Mouse (Mus musculus) macrophage (primary cell): ENCODE measurements around the gene AW146154. TPM values are rescaled to one million over a fixed set of nuclear protein-coding genes. Genes with fewer than 3 reads are reported as not detected.
A peak's percentile ranks its signal among the peaks of the same experiment; 100 is the strongest.
"Not testable (repeated sequence)": the region's sequence is repeated elsewhere in the genome, so short reads cannot be mapped to it uniquely, and the experiment has no call there.

Experiments used
- H3K27ac ChIP-seq: fragments of 350-480 bp; formaldehyde crosslinking; 2 replicates; pipeline ENCODE4 v1.9.0; 2021
- H3K36me3 ChIP-seq: fragments of 350-480 bp; formaldehyde crosslinking; 2 replicates; pipeline ENCODE4 v1.9.0; 2021; ENCODE audit errors: inconsistent target
- H3K4me3 ChIP-seq: fragments of 350-480 bp; formaldehyde crosslinking; 2 replicates; pipeline ENCODE4 v1.9.0; 2021; ENCODE audit errors: inconsistent target
- H3K79me2 ChIP-seq: fragments of 350-480 bp; formaldehyde crosslinking; 2 replicates; pipeline ENCODE4 v1.9.0; 2021; ENCODE audit errors: inconsistent target
- WGBS: methylation state at CpG from one replicate; pipeline ENCODE4 v1.1.7; 2026; ENCODE audit warnings: inconsistent platforms; ENCODE audit not compliant: missing documents; 5-methylcytosine and 5-hydroxymethylcytosine counted together
- polyA plus RNA-seq: library from polyadenylated mRNA; stranded (reverse); fragments of 250-400 nt; gene quantifications from 3 replicates; pipeline ENCODE4 v1.2.4, GENCODE M21; 2018; ENCODE audit warnings: inconsistent platforms
- total RNA-seq, 78 experiments: library from RNA; depleted of rRNA; stranded (reverse); fragments of 250-400 nt; gene quantifications; 1 replicate in 9 of 78; 2 replicates in 24 of 78; 3 replicates in 43 of 78; 4 replicates in 2 of 78; pipeline ENCODE4 v1.2.4; 2018; ENCODE audit warnings: inconsistent platforms in 56 of 78

The AW146154 gene
- total RNA-seq (2018; cell fraction: chromatin; rRNA removed) = 10 to 100 TPM in 25 of 26 experiments, 1 to 10 TPM in 1; 9.6 to 71.3 (median 26.3) TPM
- total RNA-seq (2018; cell fraction: cytosol; rRNA removed) = 1 to 10 TPM; 2.0 to 7.4 (median 4.7) TPM
- total RNA-seq (2018; cell fraction: nucleus; rRNA removed) = 10 to 100 TPM in 19 of 26 experiments, 1 to 10 TPM in 7; 4.5 to 47.7 (median 18.6) TPM
- 4.4 to 8.1 TPM (median 5.5 TPM) in 3 replicates for polyA plus RNA-seq

DNA sequence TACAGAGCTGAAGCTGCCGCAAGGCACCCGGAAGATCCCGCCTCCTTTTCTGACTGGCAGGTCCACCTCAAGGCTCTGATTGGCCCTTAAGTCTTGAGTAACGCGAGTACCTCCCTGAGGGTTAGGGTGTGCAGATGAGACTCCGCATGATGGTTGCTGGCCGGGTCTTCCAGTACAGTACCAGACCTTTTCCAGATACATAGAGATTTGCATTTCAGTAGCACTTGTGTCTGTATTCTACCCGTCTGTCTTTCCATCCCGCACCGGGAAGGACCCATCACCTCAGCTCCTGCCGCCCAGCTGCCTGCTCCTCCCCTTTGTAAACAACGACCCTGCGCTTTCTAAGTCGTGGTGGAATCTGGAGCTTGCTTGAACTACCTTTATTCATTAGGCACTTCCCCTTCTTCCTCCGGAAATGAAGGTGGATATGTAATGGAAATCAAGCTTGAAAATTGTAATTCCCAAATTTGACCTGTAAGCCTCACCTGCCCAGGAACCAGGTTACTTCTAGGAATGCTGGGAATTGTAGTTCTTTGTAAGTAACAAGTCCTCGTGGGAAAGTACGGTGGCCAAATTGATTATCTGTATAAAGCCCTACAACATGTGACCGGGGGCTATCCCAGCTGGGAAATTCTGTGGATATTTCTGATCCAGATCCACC, at the start of gene AW146154, which contains the start of gene Gm20449:
Gene AW146154 (minus strand): TSS at position 502 of the 661 bp plus-strand sequence.
Gene Gm20449 (minus strand): TSS at position 29 of the 661 bp plus-strand sequence.
- H3K79me2 ChIP-seq = peaks cover 7% of the 10 kb centered on the region; the same call in 1 of the 2 replicates
- 1% methylated on average over 17 of the region's 18 CpGs for WGBS
- H3K27ac ChIP-seq = peak within 1 kb of the TSS; percentile 25

GRCm38 (mm10) chr7:41512672-41513071, 13.0 kb upstream of the AW146154 start:
- no peaks in the 10 kb centered on the region for H3K36me3 ChIP-seq
- no peak overlapping the region for H3K27ac ChIP-seq
- 100% methylated on average over 3 of the region's 3 CpGs for WGBS
- no peak overlapping the region for H3K4me3 ChIP-seq
- H3K79me2 ChIP-seq = no peaks in the 10 kb centered on the region

More for the DNA sequence above, at the start of gene AW146154, which contains the start of gene Gm20449:
- H3K4me3 ChIP-seq = peak within 1 kb of the TSS; percentile 83
- H3K36me3 ChIP-seq = no peaks in the 10 kb centered on the region

DNA sequence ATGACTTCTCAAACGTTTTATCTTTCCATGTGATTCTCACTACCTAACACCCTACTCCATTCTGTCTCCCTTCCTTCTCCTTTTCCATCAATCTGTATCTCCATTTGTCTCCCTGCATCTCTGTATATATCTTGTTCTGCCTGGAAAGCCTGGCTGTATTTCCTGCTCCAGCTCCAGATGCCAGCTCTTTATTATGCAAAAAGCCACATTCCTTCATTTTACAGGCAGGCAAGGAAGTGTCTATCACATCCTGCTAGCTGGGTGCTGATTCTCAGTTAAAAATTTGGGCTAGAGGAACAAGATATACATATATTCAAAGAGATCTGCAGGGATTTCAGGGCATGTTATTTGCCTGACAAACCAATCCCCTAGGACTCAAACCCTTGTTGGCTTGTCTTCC, 12.5 kb upstream of the AW146154 start:
- Histone ChIP-seq H3K36me3 (no peaks in the 10 kb centered on the region), H3K4me3 (no peak overlapping the region)

DNA sequence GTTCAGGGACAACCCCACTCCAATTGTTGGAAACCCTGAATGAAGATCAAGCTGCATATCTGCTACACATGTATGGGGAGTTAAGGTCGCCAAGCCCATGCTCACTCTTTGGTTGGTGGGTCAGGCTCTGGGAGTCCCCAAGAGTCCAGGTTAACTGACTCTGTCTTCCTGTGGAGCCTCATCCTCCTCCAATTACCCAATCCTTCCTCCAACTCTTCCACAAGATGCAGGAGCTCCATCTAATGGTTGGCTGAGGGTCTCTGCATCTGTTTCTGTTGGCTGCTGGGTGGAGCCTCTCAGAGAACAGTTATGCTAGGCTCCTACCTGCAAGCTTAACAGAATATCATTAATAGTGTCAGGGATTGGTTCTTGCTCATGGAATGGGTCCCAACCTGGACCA, 2.7 kb upstream of the AW146154 start:
- H3K27ac ChIP-seq = no peak overlapping the region
- H3K36me3 ChIP-seq = no peaks in the 10 kb centered on the region
- no peak overlapping the region for H3K4me3 ChIP-seq
- 63% methylated on average over 1 of the region's 1 CpGs for WGBS
- H3K79me2 ChIP-seq = peaks cover 7% of the 10 kb centered on the region; the same call in 1 of the 2 replicates

More for the DNA sequence above, 12.5 kb upstream of the AW146154 start:
- Histone ChIP-seq H3K79me2 (no peaks in the 10 kb centered on the region), H3K27ac (no peak overlapping the region)
- WGBS = 42% methylated on average over 1 of the region's 1 CpGs

GRCm38 (mm10) chr7:41500151-41500934, 653 bp upstream of the AW146154 start:
- H3K27ac ChIP-seq = no peak overlapping the region
- H3K79me2 ChIP-seq = peaks cover 7% of the 10 kb centered on the region; the same call in 1 of the 2 replicates
- no peaks in the 10 kb centered on the region for H3K36me3 ChIP-seq
- H3K4me3 ChIP-seq = peak overlapping the region; percentile 83
- WGBS = 13% methylated on average over 22 of the region's 22 CpGs

- not testable (repeated sequence) for H3K79me2 ChIP-seq, H3K36me3 ChIP-seq
- WGBS = 0% methylated on average over 6 of the region's 6 CpGs
- peak overlapping the region; percentile 25 for H3K27ac ChIP-seq
- peak overlapping the region; percentile 83 for H3K4me3 ChIP-seq
Measured at GRCm38 (mm10) chr7:41499018-41499388, 687 bp downstream of the AW146154 start.

GRCm38 (mm10) chr7:41498464-41498863, 1.2 kb downstream of the AW146154 start:
- H3K79me2 ChIP-seq, H3K27ac ChIP-seq, H3K36me3 ChIP-seq: not testable (repeated sequence)
- WGBS = 64% methylated on average over 2 of the region's 4 CpGs
- H3K4me3 ChIP-seq = peak overlapping the region; percentile 83

DNA sequence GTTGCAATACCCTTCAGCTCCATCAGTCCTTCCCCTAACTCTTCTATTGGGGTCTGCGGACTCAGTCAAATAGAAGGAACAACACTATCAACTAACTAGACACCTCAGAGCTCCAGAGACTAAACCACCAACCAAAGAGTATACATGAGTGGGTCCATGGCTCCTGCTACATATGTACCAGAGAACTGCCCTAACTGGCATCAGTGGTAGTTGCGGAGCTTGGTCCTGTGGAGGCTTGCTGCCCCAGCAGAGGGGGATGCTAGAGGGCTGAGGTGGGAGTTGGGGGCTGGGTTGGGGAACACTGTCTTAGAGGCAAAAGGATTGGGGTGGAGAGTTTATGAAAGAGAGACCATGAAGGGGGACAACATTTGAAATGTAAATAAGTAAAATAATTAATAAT, 1.8 kb downstream of the AW146154 start:
- 92% methylated on average over 2 of the region's 2 CpGs for WGBS
- no peak overlapping the region for H3K4me3 ChIP-seq
- H3K79me2 ChIP-seq = peaks cover 7% of the 10 kb centered on the region; the same call in 1 of the 2 replicates
- H3K36me3 ChIP-seq = no peaks in the 10 kb centered on the region
- no peak overlapping the region for H3K27ac ChIP-seq

DNA sequence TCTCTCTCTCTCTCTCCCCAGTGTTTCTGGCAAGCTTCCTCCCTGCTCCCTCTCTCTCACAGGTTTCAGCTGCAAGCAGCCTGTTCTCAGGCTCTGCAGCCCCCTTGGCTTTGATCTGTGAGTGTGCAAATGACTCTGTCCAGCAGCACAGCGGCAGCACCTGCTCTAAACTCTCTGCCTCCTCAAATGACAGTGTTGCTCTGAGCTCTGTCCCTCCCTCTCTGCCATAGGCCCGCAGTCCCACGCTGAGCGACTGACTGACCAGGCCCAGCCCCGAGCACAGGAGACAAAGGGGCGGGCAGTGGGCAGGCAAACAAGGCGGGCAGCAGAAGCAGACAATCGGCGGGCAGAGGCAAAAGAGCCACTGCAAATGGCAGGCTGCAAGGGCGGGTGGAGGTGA, 47.8 kb downstream of the AW146154 start:
- 11% methylated on average over 10 of the region's 10 CpGs for WGBS
- Histone ChIP-seq H3K36me3 (no peaks in the 10 kb centered on the region), H3K79me2 (no peaks in the 10 kb centered on the region), H3K27ac (no peak overlapping the region), H3K4me3 (no peak overlapping the region)

DNA sequence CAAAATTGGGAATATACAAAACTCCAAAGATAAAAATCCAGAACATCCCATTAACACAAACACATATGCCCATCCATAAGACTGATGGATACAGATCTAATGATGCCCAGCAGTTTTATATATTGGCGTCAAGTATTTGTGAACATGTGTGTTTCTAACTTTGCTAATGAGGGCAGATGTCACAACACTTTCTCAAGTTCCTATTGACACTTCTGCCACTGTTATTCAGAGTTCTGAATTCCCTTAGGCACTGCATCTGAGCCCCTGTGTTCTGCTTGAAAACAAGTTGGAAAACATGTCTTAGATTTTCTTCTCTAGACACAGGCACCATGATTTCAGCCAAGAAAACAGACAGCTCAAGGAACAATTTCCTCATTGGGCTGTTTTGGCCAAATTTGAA, 51.1 kb downstream of the AW146154 start, which contains the start of gene Vmn2r57:
Gene Vmn2r57 (minus strand): TSS at position 101 of the 400 bp plus-strand sequence.
- not testable (repeated sequence) for H3K36me3 ChIP-seq, H3K79me2 ChIP-seq, H3K4me3 ChIP-seq, H3K27ac ChIP-seq
- 70% methylated on average over 1 of the region's 1 CpGs for WGBS

Other genes with a start within 250 kb of the AW146154 start
- gene AI987944, start 106.5 kb downstream of the AW146154 start, polyA plus RNA-seq = 16.1 to 34.1 TPM (median 16.6 TPM) in 3 replicates
- gene Vmn2r57, start 51.2 kb downstream of the AW146154 start, polyA plus RNA-seq = 0.04 to 0.06 TPM in 2 of 3 replicates, not detected in the other
- gene Gm20449, start 473 bp downstream of the AW146154 start, polyA plus RNA-seq = 0.03 TPM in 1 of 3 replicates, not detected in the others
- gene Gm6871, start 73.8 kb upstream of the AW146154 start, polyA plus RNA-seq = not detected in 3 replicates
- gene 2610021A01Rik, start 99.3 kb upstream of the AW146154 start, polyA plus RNA-seq = 5.8 to 7.9 TPM (median 6.3 TPM) in 3 replicates
- 5.4 to 6.9 TPM (median 6.1 TPM) in 3 replicates for gene Zfp788, start 133.3 kb upstream of the AW146154 start, polyA plus RNA-seq